Mouse (Mus musculus): ENCODE data around the gene Ap2a2. TPM values are rescaled to one million over a fixed set of nuclear protein-coding genes. Genes with fewer than 3 reads are reported as not detected.

Gene Ap2a2
- polyA plus RNA-seq, 1 experiment from 2014 or later: 30.8 TPM

- Histone ChIP-seq H3K27me3 (ENCODE audit: control insufficient read depth, insufficient read depth, low read length) (no peaks in the 10 kb centered on the region), H3K4me1 (replicated peaks; ENCODE audit: control insufficient read depth, insufficient read depth) (peaks cover 6% of the 10 kb centered on the region; the same call in 1 of the 2 replicates), H3K9me3 (ENCODE audit: control insufficient read depth, low read length) (no peaks in the 10 kb centered on the region), H3K9ac (ENCODE audit: low read length) (no peak overlapping the region), H3K4me2 (replicated peaks; ENCODE audit: low read depth) (no peak overlapping the region), H3K36me3 (ENCODE audit: control insufficient read depth, insufficient read depth, low read length) (no peaks in the 10 kb centered on the region), H3K4me3 (ENCODE audit: low read depth, low read length) (no peak overlapping the region), H3K27ac (replicated peaks) (no peak overlapping the region)
- no peak for TF ChIP-seq CTCF (IDR thresholded peaks at IDR 0.05; ENCODE audit: low read depth)
- DNase-seq (ENCODE audit: low spot score) (no peak), ATAC-seq (ENCODE audit: low FRiP score, low TSS enrichment) (no peak)
- WGBS: 77% methylated on average over 4 of the region's 4 CpGs
These were observed 8.8 kb downstream of the Ap2a2 start for GRCm38 (mm10) chr7:141570625-141571295.

- Histone ChIP-seq H3K9ac (ENCODE audit: low read length) (no peak overlapping the region), H3K4me1 (replicated peaks; ENCODE audit: control insufficient read depth, insufficient read depth) (peaks cover 6% of the 10 kb centered on the region; the same call in 1 of the 2 replicates), H3K4me2 (replicated peaks; ENCODE audit: low read depth) (no peak overlapping the region), H3K9me3 (ENCODE audit: control insufficient read depth, low read length) (no peaks in the 10 kb centered on the region), H3K36me3 (ENCODE audit: control insufficient read depth, insufficient read depth, low read length) (no peaks in the 10 kb centered on the region), H3K27me3 (ENCODE audit: control insufficient read depth, insufficient read depth, low read length) (no peaks in the 10 kb centered on the region), H3K27ac (replicated peaks) (no peak overlapping the region), H3K4me3 (ENCODE audit: low read depth, low read length) (no peak overlapping the region)
- TF ChIP-seq EP300 (optimal IDR thresholded peaks at IDR 0.05) (no peak), CTCF (IDR thresholded peaks at IDR 0.05; ENCODE audit: low read depth) (no peak)
- WGBS: 60% methylated on average over 3 of the region's 3 CpGs
- DNase-seq (ENCODE audit: low spot score) (no peak), ATAC-seq (ENCODE audit: low FRiP score, low TSS enrichment) (no peak)
These were observed 12.1 kb downstream of the Ap2a2 start for GRCm38 (mm10) chr7:141574041-141574440.

GRCm38 (mm10) chr7:141575481-141575880 is 13.5 kb downstream of the Ap2a2 start:
- TF ChIP-seq EP300 (optimal IDR thresholded peaks at IDR 0.05): no peak
- no peak for TF ChIP-seq CTCF (IDR thresholded peaks at IDR 0.05; ENCODE audit: low read depth)
- H3K9ac ChIP-seq (ENCODE audit: low read length): no peak overlapping the region
- no peak overlapping the region for H3K4me2 ChIP-seq (replicated peaks; ENCODE audit: low read depth)
- H3K9me3 ChIP-seq (ENCODE audit: control insufficient read depth, low read length): no peaks in the 10 kb centered on the region
- DNase-seq (ENCODE audit: low spot score) (no peak), ATAC-seq (ENCODE audit: low FRiP score, low TSS enrichment) (no peak)
- H3K27ac ChIP-seq (replicated peaks): no peak overlapping the region
- H3K4me3 ChIP-seq (ENCODE audit: low read depth, low read length): no peak overlapping the region
- H3K36me3 ChIP-seq (ENCODE audit: control insufficient read depth, insufficient read depth, low read length): no peaks in the 10 kb centered on the region
- H3K4me1 ChIP-seq (replicated peaks; ENCODE audit: control insufficient read depth, insufficient read depth): no peaks in the 10 kb centered on the region
- H3K27me3 ChIP-seq (ENCODE audit: control insufficient read depth, insufficient read depth, low read length): no peaks in the 10 kb centered on the region
- WGBS: 79% methylated on average over 3 of the region's 3 CpGs

DNA sequence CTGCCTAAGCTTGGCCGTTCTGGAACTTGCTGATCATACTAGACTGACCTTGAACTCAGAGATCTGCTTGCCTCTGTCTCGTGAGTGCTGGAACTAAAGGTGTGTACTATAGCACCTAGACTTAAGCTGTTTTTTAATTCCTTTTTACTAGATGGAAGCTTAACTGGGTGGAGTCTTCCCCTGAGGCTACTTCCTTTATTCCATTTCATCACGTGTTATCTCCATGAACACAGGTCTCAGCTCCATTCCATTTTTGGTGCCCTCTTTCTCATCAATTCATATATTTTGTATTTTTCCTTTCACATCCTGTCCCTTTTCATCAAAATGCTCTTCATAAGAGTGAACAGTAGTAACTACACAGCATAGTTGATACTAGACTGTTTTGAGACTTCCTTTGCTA is 15.8 kb downstream of the Ap2a2 start:
- no peak for ATAC-seq (ENCODE audit: low FRiP score, low TSS enrichment)

DNA sequence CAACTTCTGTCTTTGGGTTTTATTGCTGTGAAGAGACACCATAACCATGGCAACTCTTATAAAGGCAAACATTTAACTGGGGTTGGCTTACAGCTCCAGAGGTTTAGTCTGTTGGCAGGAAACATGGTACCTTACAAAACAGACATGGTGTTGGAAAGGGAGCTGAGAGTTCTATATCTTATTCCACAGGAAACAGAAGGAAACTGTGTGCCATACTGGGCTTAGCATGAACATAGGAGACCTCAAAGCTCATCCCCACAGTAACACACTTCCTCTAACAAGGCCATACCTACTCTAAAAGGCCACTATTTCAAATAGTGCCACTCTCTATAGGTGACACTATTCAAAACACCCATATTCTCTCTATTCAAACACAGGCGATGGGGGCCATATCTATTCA is 16.5 kb downstream of the Ap2a2 start:
- Histone ChIP-seq H3K4me3 (ENCODE audit: low read depth, low read length) (no peak overlapping the region), H3K27ac (replicated peaks) (no peak overlapping the region), H3K4me1 (replicated peaks; ENCODE audit: control insufficient read depth, insufficient read depth) (no peaks in the 10 kb centered on the region), H3K36me3 (ENCODE audit: control insufficient read depth, insufficient read depth, low read length) (no peaks in the 10 kb centered on the region), H3K27me3 (ENCODE audit: control insufficient read depth, insufficient read depth, low read length) (no peaks in the 10 kb centered on the region), H3K9me3 (ENCODE audit: control insufficient read depth, low read length) (no peaks in the 10 kb centered on the region), H3K9ac (ENCODE audit: low read length) (no peak overlapping the region), H3K4me2 (replicated peaks; ENCODE audit: low read depth) (no peak overlapping the region)
- 97% methylated on average over 1 of the region's 1 CpGs for WGBS
- DNase-seq (ENCODE audit: low spot score): no peak
- ATAC-seq (ENCODE audit: low FRiP score, low TSS enrichment): no peak
- no peak for TF ChIP-seq EP300 (optimal IDR thresholded peaks at IDR 0.05)
- no peak for TF ChIP-seq CTCF (IDR thresholded peaks at IDR 0.05; ENCODE audit: low read depth)

More for the DNA sequence above, 15.8 kb downstream of the Ap2a2 start:
- DNase-seq (ENCODE audit: low spot score): no peak
- H3K27me3 ChIP-seq (ENCODE audit: control insufficient read depth, insufficient read depth, low read length): no peaks in the 10 kb centered on the region
- 77% methylated on average over 3 of the region's 3 CpGs for WGBS
- H3K36me3 ChIP-seq (ENCODE audit: control insufficient read depth, insufficient read depth, low read length): no peaks in the 10 kb centered on the region
- TF ChIP-seq CTCF (IDR thresholded peaks at IDR 0.05; ENCODE audit: low read depth): no peak
- no peak for TF ChIP-seq EP300 (optimal IDR thresholded peaks at IDR 0.05)
- H3K4me2 ChIP-seq (replicated peaks; ENCODE audit: low read depth): no peak overlapping the region
- no peak overlapping the region for H3K4me3 ChIP-seq (ENCODE audit: low read depth, low read length)
- no peak overlapping the region for H3K27ac ChIP-seq (replicated peaks)
- H3K4me1 ChIP-seq (replicated peaks; ENCODE audit: control insufficient read depth, insufficient read depth): no peaks in the 10 kb centered on the region
- no peak overlapping the region for H3K9ac ChIP-seq (ENCODE audit: low read length)
- no peaks in the 10 kb centered on the region for H3K9me3 ChIP-seq (ENCODE audit: control insufficient read depth, low read length)

DNA sequence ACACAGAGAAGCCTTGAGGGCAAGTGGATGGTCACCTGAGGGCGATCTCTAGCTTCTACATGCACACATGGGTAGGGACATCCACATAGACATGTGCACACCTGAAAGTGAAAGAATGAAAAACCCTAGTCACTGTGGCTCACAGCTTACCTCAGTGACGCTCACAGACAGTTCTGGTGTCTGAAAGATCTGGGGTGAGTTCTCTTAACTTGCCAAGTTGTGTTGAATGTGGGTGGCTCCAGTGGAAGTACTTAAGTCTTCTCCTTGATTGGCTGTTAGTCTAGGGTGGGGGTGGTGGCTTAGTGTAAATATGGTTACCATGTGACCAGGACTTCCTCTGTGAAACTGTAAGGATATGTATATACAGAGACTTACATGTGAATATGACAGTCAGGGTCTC is 17.0 kb downstream of the Ap2a2 start:
- Histone ChIP-seq H3K9ac (ENCODE audit: low read length) (no peak overlapping the region), H3K4me3 (ENCODE audit: low read depth, low read length) (no peak overlapping the region), H3K9me3 (ENCODE audit: control insufficient read depth, low read length) (no peaks in the 10 kb centered on the region), H3K27me3 (ENCODE audit: control insufficient read depth, insufficient read depth, low read length) (no peaks in the 10 kb centered on the region), H3K36me3 (ENCODE audit: control insufficient read depth, insufficient read depth, low read length) (no peaks in the 10 kb centered on the region), H3K27ac (replicated peaks) (no peak overlapping the region), H3K4me1 (replicated peaks; ENCODE audit: control insufficient read depth, insufficient read depth) (no peaks in the 10 kb centered on the region), H3K4me2 (replicated peaks; ENCODE audit: low read depth) (no peak overlapping the region)
- ATAC-seq (ENCODE audit: low FRiP score, low TSS enrichment) (no peak), DNase-seq (ENCODE audit: low spot score) (no peak)
- WGBS: 90% methylated on average over 2 of the region's 2 CpGs
- TF ChIP-seq EP300 (optimal IDR thresholded peaks at IDR 0.05) (no peak), CTCF (IDR thresholded peaks at IDR 0.05; ENCODE audit: low read depth) (no peak)
